Mouse (Mus musculus): ENCODE data around the gene Gm3371. TPM values are rescaled to one million over a fixed set of nuclear protein-coding genes. Genes with fewer than 3 reads are reported as not detected.

The Gm3371 gene
- polyA plus RNA-seq (2012; rRNA removed), result not detected in 2 replicates

GRCm38 (mm10) chr14:44410588-44410987 lies at the start of gene Gm3371:
TSS of gene Gm3371 (minus strand) at chr14:44410688.

GRCm38 (mm10) chr14:44433335-44433734 lies 22.8 kb upstream of the Gm3371 start, which contains the start of gene Gm8232:
TSS of gene Gm8232 (plus strand) at chr14:44433635.

GRCm38 (mm10) chr14:44365057-44365456 lies 45.4 kb downstream of the Gm3371 start, which contains the start of gene Gm8229:
TSS of gene Gm8229 (plus strand) at chr14:44365357.

Other genes starting within 250 kb of the Gm3371 start
- not detected in 2 replicates for gene Gm8212, start 213.0 kb downstream of the Gm3371 start, polyA plus RNA-seq (2012; rRNA removed)
- not detected in 2 replicates for gene 4930503E14Rik, start 197.4 kb downstream of the Gm3371 start, polyA plus RNA-seq (2012; rRNA removed)
- not detected in 2 replicates for gene Gm8220, start 125.1 kb downstream of the Gm3371 start, polyA plus RNA-seq (2012; rRNA removed)
- not detected in 2 replicates for gene Gm5930, start 72.1 kb downstream of the Gm3371 start, polyA plus RNA-seq (2012; rRNA removed)
- not detected in 2 replicates for gene Gm8229, start 45.3 kb downstream of the Gm3371 start, polyA plus RNA-seq (2012; rRNA removed)
- gene Gm8232, start 22.9 kb upstream of the Gm3371 start, polyA plus RNA-seq (2012; rRNA removed), result not detected in 2 replicates
- not detected in 2 replicates for gene BC061237, start 81.8 kb upstream of the Gm3371 start, polyA plus RNA-seq (2012; rRNA removed)
- gene Gm17093, start 107.6 kb upstream of the Gm3371 start, polyA plus RNA-seq (2012; rRNA removed), result not detected in 2 replicates
- not detected in 2 replicates for gene Gm8247, start 172.5 kb upstream of the Gm3371 start, polyA plus RNA-seq (2012; rRNA removed)
- not detected in 2 replicates for gene Gm5624, start 217.2 kb upstream of the Gm3371 start, polyA plus RNA-seq (2012; rRNA removed)

Measured in liver, embryonic 14 days (tissue).